Mouse (Mus musculus) heart, embryonic 10.5 days (tissue): ENCODE measurements around the gene Defb42. TPM values are rescaled to one million over a fixed set of nuclear protein-coding genes. Genes with fewer than 3 reads are reported as not detected.
A peak's percentile ranks its signal among the peaks of the same experiment; 100 is the strongest.

ENCODE experiments used
- DNase-seq: peaks from one replicate; pipeline ENCODE4 v3.0.0-alpha.2; 2017; ENCODE audit warnings: low spot score
- H3K27ac ChIP-seq: fragments of 300-500 bp; sonication (generic); 2 replicates; pipeline ENCODE4 v1.5.1; 2016; ENCODE audit warnings: mild to moderate bottlenecking
- H3K27me3 ChIP-seq: fragments of 300-500 bp; sonication (generic); 2 replicates; pipeline ENCODE4 v1.6.1; 2016; ENCODE audit warnings: mild to moderate bottlenecking; ENCODE audit not compliant: poor library complexity, insufficient read depth, severe bottlenecking
- H3K36me3 ChIP-seq: fragments of 300-500 bp; sonication (generic); 2 replicates; pipeline ENCODE4 v1.6.1; 2016; ENCODE audit warnings: mild to moderate bottlenecking, moderate library complexity
- H3K4me1 ChIP-seq: fragments of 300-500 bp; sonication (generic); 2 replicates; pipeline ENCODE4 v1.6.1; 2016; ENCODE audit warnings: mild to moderate bottlenecking
- H3K4me3 ChIP-seq: fragments of 300-500 bp; sonication (generic); 2 replicates; pipeline ENCODE4 v1.5.1; 2016; ENCODE audit warnings: mild to moderate bottlenecking, moderate library complexity
- H3K9me3 ChIP-seq: fragments of 300-500 bp; sonication (generic); 2 replicates; pipeline ENCODE4 v1.6.1; 2016; ENCODE audit warnings: mild to moderate bottlenecking, moderate library complexity
- WGBS: fragments of 180-500 bp; shearing (Covaris S2); methylation state at CpG from one replicate; pipeline ENCODE4 v1.1.7; 2016; 5-methylcytosine and 5-hydroxymethylcytosine counted together
- polyA plus RNA-seq: library from polyadenylated mRNA; unstranded; fragments of >200 nt; fragmentation: Nextera tagmentation; extraction: Ambion mirVana; gene quantifications from 2 replicates; pipeline ENCODE4 v1.2.1, GENCODE M21; 2016

Gene Defb42
- polyA plus RNA-seq, 1 experiment from 2014 or later, result 3.7 TPM

DNA sequence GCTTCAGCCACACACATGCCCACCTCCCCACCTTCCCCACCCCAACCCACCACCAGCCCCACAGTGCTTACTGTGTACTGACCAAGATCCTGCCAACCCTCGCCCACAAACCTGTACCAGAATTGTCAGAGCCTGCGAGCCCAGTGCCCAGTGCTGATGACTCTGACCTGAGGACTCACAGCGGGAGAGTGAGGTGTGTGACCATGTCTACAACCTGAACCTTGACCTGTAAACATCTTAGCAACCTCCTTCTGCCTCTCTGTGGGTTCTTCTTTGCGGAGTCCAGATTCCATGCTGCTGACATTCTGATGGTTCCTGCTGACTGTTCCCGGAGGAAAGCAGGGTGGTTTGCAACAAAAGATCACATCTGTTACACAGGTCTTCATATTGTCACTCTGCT is 18.6 kb downstream of the Defb42 start:
- Histone ChIP-seq H3K4me1 (peaks cover 86% of the 10 kb centered on the region), H3K36me3 (no peaks in the 10 kb centered on the region), H3K27me3 (no peaks in the 10 kb centered on the region), H3K9me3 (no peaks in the 10 kb centered on the region), H3K27ac (peak overlapping the region; percentile 76), H3K4me3 (no peak overlapping the region)
- 79% methylated on average over 5 of the region's 5 CpGs for WGBS
- no peak for DNase-seq

DNA sequence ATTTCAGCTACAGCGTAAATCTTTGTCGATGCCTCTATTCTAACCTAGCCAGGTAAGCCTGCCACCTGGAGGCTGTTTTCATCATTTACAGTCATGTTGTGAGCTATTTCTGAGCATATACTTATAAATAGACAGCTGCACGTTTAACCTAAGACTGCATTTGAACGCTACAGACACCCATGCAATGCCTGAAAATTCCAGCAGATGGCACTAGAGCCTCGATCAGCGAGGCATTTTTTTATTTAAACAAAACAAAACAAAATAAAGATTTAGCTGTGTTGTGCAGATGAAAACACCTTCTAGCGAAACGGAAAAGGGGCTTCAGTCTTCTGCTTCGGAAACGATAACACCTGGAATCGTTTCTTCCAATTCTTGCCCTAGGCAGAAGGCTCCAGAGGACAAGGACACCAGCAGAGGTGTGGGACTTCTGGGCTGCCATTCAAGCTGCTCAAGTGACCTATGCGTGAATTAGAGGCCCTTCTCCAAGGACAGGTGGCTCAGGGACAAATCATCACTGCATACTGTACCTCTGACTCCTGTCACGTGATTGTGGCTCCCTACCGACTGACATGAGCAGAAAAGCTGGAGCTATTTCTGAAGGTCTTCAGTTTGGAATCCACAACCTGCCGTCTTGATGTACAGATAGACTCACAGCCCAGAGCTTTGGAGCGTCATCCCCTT is 20.0 kb downstream of the Defb42 start:
- peak; percentile 88 for DNase-seq
- Histone ChIP-seq H3K36me3 (no peaks in the 10 kb centered on the region), H3K27me3 (no peaks in the 10 kb centered on the region), H3K4me1 (peaks cover 83% of the 10 kb centered on the region), H3K4me3 (peak overlapping the region; percentile 34), H3K9me3 (no peaks in the 10 kb centered on the region), H3K27ac (peak overlapping the region; percentile 91)
- 15% methylated on average over 16 of the region's 16 CpGs for WGBS

DNA sequence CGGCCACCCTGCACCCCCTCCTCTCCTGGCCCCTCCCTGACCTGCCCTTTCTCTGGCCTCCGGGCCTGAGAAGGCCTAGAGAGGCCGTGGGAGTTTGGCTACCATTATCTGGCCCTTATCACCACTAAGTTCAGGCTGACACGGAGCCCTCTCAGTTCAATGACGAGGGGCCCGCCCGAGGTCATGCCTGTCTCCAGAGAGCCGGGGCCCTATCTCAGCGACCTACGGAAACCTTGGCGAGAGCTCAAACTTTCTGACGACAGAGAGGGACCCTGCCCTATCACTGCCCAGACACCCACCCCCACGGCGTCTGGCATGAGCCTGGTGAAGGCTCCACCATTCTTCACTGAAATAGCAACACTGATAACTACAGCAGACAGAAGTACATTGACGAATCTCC is 20.9 kb downstream of the Defb42 start:
- H3K9me3 ChIP-seq, result no peaks in the 10 kb centered on the region
- H3K36me3 ChIP-seq, result no peaks in the 10 kb centered on the region
- peak overlapping the region; percentile 34 for H3K4me3 ChIP-seq
- 6% methylated on average over 15 of the region's 15 CpGs for WGBS
- H3K27ac ChIP-seq, result peak overlapping the region; percentile 91
- DNase-seq, result peak; percentile 97
- H3K27me3 ChIP-seq, result no peaks in the 10 kb centered on the region
- H3K4me1 ChIP-seq, result peaks cover 76% of the 10 kb centered on the region

Other genes with a start within 250 kb of the Defb42 start
- 8.9 and 9.5 TPM in 2 replicates for gene Wdfy2, start 209.3 kb upstream of the Defb42 start, polyA plus RNA-seq
- not detected in 2 replicates for gene Defb48, start 62.5 kb upstream of the Defb42 start, polyA plus RNA-seq
- gene Defb47, start 48.9 kb upstream of the Defb42 start, polyA plus RNA-seq, result not detected in 2 replicates
- not detected in 2 replicates for gene Defb43, start 35.2 kb upstream of the Defb42 start, polyA plus RNA-seq
- not detected in 2 replicates for gene Defb30, start 3.0 kb downstream of the Defb42 start, polyA plus RNA-seq